In the genomic region with DNA sequence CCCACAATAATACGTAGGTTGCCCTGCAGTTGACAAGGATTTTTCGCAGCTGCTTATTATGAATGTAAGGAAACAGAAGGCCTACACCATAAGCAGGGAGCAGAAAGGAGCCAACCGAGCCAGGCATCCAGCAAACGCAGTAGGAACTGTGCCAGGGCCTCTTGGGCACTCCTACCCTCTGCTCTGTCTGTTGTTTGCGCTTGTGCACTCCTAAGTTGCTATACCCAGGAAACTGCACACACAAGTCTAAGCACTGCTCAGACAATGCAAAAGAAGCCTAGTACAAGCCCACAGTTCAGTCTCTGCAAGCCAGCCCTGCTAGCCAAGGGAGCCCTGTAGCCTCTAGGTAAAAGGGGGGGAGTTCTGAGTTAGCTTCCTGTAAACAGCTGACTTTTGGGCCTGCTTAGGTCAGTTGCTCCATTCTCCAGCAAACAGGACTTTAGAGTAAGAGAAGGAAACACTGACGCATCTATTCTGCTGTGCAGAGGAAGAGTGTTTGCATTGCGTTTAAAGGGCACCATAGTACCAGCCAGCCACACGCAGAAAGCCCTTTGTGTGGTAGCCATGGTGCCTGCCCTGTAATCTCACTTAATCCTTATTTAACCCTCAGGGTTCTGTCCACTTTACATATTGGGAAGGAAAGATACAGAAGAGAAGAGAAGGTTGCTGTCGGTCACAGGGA, we compare ENCODE assay signal across 10 mouse cellular contexts. TPM values are rescaled to one million over a fixed set of nuclear protein-coding genes. Genes with fewer than 3 reads are reported as not detected.
DNase-seq lines count a peak whose midpoint lies in the region; ATAC-seq and TF ChIP-seq lines count a peak whose summit lies in the region.
"Had no signal": no experiment of that assay in that cellular context is flagged by ENCODE, and none has a peak within 500 bp of the region (broad histone marks: within the 10 kb centered on the region; RNA-seq: fewer than 3 reads in every experiment).

No protein-coding gene starts in this region.

- H3K36me3 ChIP-seq in neural tube, embryonic 13.5 days: no peaks in the 10 kb centered on the region
- no peaks in the 10 kb centered on the region for H3K36me3 ChIP-seq in forebrain, embryonic 11.5 days (ENCODE audit: control insufficient read depth, insufficient read depth, low read length)
- no peaks in the 10 kb centered on the region for H3K36me3 ChIP-seq in lung, embryonic 16.5 days (ENCODE audit: control insufficient read depth, insufficient read depth, low read length)
- no peaks in the 10 kb centered on the region for H3K36me3 ChIP-seq in stomach, postnatal 0 days (ENCODE audit: control insufficient read depth, insufficient read depth, low read length)

- DNase-seq in neural tube, embryonic 10.5 days (ENCODE audit: extremely low spot score, low spot score): no peak
- DNase-seq in forebrain, embryonic 11.5 days (ENCODE audit: low spot score): no peak
- peak; percentile 59 for DNase-seq in stomach, postnatal 0 days (ENCODE audit: low spot score)
- DNase-seq in left cerebral cortex, postnatal 10 days (ENCODE audit: extremely low spot score in 1 of 2, low spot score in 2 of 2): no peak
- DNase-seq: heart, postnatal 4 days had no signal

- WGBS in neural tube, embryonic 13.5 days: 50% methylated on average over 9 of the region's 9 CpGs
- WGBS in forebrain, embryonic 11.5 days: 39% methylated on average over 9 of the region's 9 CpGs
- 68% methylated on average over 9 of the region's 9 CpGs for WGBS in lung, embryonic 16.5 days
- WGBS in stomach, postnatal 0 days: 52% methylated on average over 9 of the region's 9 CpGs

- peak overlapping the region; percentile 49 for H3K27ac ChIP-seq in neural tube, embryonic 13.5 days (replicated peaks)
- peak overlapping the region; percentile 37; the same call in 1 of the 2 replicates for H3K27ac ChIP-seq in forebrain, embryonic 11.5 days (ENCODE audit: low read depth, low read length)
- peak overlapping the region; percentile 21; the same call in 1 of the 2 replicates for H3K27ac ChIP-seq in lung, embryonic 16.5 days (ENCODE audit: low read length)
- H3K27ac ChIP-seq in stomach, postnatal 0 days (replicated peaks): peak overlapping the region; percentile 87
- H3K27ac ChIP-seq: left cerebral cortex, adult 2 months had no signal

- H3K9ac ChIP-seq in neural tube, embryonic 13.5 days: no peak overlapping the region
- peak overlapping the region; percentile 27; the same call in 1 of the 2 replicates for H3K9ac ChIP-seq in forebrain, embryonic 11.5 days (ENCODE audit: low read length)
- no peak overlapping the region for H3K9ac ChIP-seq in lung, embryonic 16.5 days (ENCODE audit: low read length)
- H3K9ac ChIP-seq in stomach, postnatal 0 days (ENCODE audit: low read length): no peak overlapping the region

- TF ChIP-seq CTCF in stomach, postnatal 0 days (IDR thresholded peaks at IDR 0.05; ENCODE audit: low read depth): no peak

- H3K9me3 ChIP-seq in neural tube, embryonic 13.5 days: no peaks in the 10 kb centered on the region
- no peaks in the 10 kb centered on the region for H3K9me3 ChIP-seq in forebrain, embryonic 11.5 days (ENCODE audit: control insufficient read depth, low read length)
- H3K9me3 ChIP-seq in lung, embryonic 16.5 days (ENCODE audit: control insufficient read depth, low read length): no peaks in the 10 kb centered on the region
- H3K9me3 ChIP-seq in stomach, postnatal 0 days (ENCODE audit: control insufficient read depth, low read length): no peaks in the 10 kb centered on the region
- H3K9me3 ChIP-seq: megakaryocyte, embryonic 14.5 days had no signal

- no peak for TF ChIP-seq EP300 in stomach, postnatal 0 days (optimal IDR thresholded peaks at IDR 0.05)

- intact Hi-C loops in left cerebral cortex, postnatal 10 days (cut with DNase I): no loop called here

- no peak overlapping the region for H3K4me3 ChIP-seq in neural tube, embryonic 13.5 days
- H3K4me3 ChIP-seq in forebrain, embryonic 11.5 days (ENCODE audit: low read depth, low read length): no peak overlapping the region
- H3K4me3 ChIP-seq in lung, embryonic 16.5 days (ENCODE audit: low read length): no peak overlapping the region
- H3K4me3 ChIP-seq in stomach, postnatal 0 days (ENCODE audit: low read depth, low read length): no peak overlapping the region
- H3K4me3 ChIP-seq: left cerebral cortex, adult 2 months; megakaryocyte, embryonic 14.5 days had no signal

- peaks cover 24% of the 10 kb centered on the region for H3K4me1 ChIP-seq in neural tube, embryonic 13.5 days (replicated peaks)
- H3K4me1 ChIP-seq in forebrain, embryonic 11.5 days (replicated peaks; ENCODE audit: control insufficient read depth, insufficient read depth, low read length): peaks cover 11% of the 10 kb centered on the region; the same call in 1 of the 2 replicates
- peaks cover 2% of the 10 kb centered on the region for H3K4me1 ChIP-seq in lung, embryonic 16.5 days (replicated peaks; ENCODE audit: control insufficient read depth, insufficient read depth, low read length)
- peaks cover 8% of the 10 kb centered on the region for H3K4me1 ChIP-seq in stomach, postnatal 0 days (replicated peaks; ENCODE audit: control insufficient read depth, insufficient read depth)

- H3K4me2 ChIP-seq in neural tube, embryonic 13.5 days: no peak overlapping the region
- H3K4me2 ChIP-seq in forebrain, embryonic 11.5 days (ENCODE audit: low read depth, low read length, severe bottlenecking): no peak overlapping the region
- H3K4me2 ChIP-seq in lung, embryonic 16.5 days (ENCODE audit: low read depth, low read length): no peak overlapping the region
- H3K4me2 ChIP-seq in stomach, postnatal 0 days (replicated peaks; ENCODE audit: low read depth): no peak overlapping the region

- H3K27me3 ChIP-seq in neural tube, embryonic 13.5 days: no peaks in the 10 kb centered on the region
- no peaks in the 10 kb centered on the region for H3K27me3 ChIP-seq in forebrain, embryonic 11.5 days (ENCODE audit: control insufficient read depth, insufficient read depth, low read length)
- no peaks in the 10 kb centered on the region for H3K27me3 ChIP-seq in lung, embryonic 16.5 days (ENCODE audit: control insufficient read depth, insufficient read depth, low read depth, low read length)
- H3K27me3 ChIP-seq in stomach, postnatal 0 days (ENCODE audit: control insufficient read depth, insufficient read depth, low read length): no peaks in the 10 kb centered on the region
- H3K27me3 ChIP-seq: megakaryocyte, embryonic 14.5 days had no signal

- ATAC-seq in neural tube, embryonic 13.5 days (ENCODE audit: low read depth): peak; percentile 69; the same call in 1 of the 2 replicates
- peak; percentile 51; the same call in 1 of the 2 replicates for ATAC-seq in forebrain, embryonic 11.5 days (replicated peaks; ENCODE audit: low FRiP score)
- peak; percentile 54; the same call in 1 of the 2 replicates for ATAC-seq in lung, embryonic 16.5 days (ENCODE audit: low read depth)
- peak; percentile 89 for ATAC-seq in stomach, postnatal 0 days (ENCODE audit: low FRiP score, low TSS enrichment)
- ATAC-seq in inflammation-experienced regulatory T-cells, adult 6 months: no peak

RNA-seq across cellular contexts. Expression of a gene that starts 43.5 kb away (rescaled TPM):
- 66.4 and 69.5 TPM in 2 replicates for polyA plus RNA-seq in neural tube, embryonic 13.5 days (2015; fragmentation: Nextera tagmentation; extraction: Ambion mirVana)
- polyA plus RNA-seq in forebrain, embryonic 11.5 days (2014; fragmentation: Nextera tagmentation; extraction: Ambion mirVana): 121 and 122 TPM in 2 replicates
- 115 and 118 TPM in 2 replicates for polyA plus RNA-seq in lung, embryonic 16.5 days (2015; fragmentation: Nextera tagmentation; extraction: Ambion mirVana)
- 132 and 138 TPM in 2 replicates for polyA plus RNA-seq in stomach, postnatal 0 days (2015; fragmentation: Nextera tagmentation; extraction: Ambion mirVana)
- total RNA-seq in left cerebral cortex, postnatal 10 days (2021): 100 to 1,000 TPM; 622 to 655 TPM
- polyA plus RNA-seq in inflammation-experienced regulatory T-cells, adult 6 months (2017; shearing (Covaris generic)): 10 to 100 TPM in 2 of 3 experiments, 1 to 10 TPM in 1; 9.7 to 26.3 (median 14.9) TPM

Comparison
In these comparisons a context has a peak if more than half of its experiments do, and no peak if none do; other contexts are left out.
1. H3K27ac ChIP-seq: peak in every context shown above with its lines; median percentile 87 in stomach, postnatal 0 days; 49 in neural tube, embryonic 13.5 days; 37 in forebrain, embryonic 11.5 days; 21 in lung, embryonic 16.5 days.